Mouse (Mus musculus) small intestine, adult 2 months (tissue): ENCODE data around the gene Wtip. TPM values are rescaled to one million over a fixed set of nuclear protein-coding genes. Genes with fewer than 3 reads are reported as not detected.
"Not testable (repeated sequence)": the region's sequence is repeated elsewhere in the genome, so short reads cannot be mapped to it uniquely, and the experiment has no call there.

Source experiments
- H3K27ac ChIP-seq: fragments of 200-500 bp; 2 replicates; pipeline ENCODE4 v1.5.1; 2012; ENCODE audit warnings: low read depth, low read length, control low read depth, inconsistent platforms; ENCODE audit not compliant: insufficient read depth
- H3K27me3 ChIP-seq: fragments of 200-500 bp; 2 replicates; pipeline ENCODE4 v1.6.1; 2012; ENCODE audit warnings: mild to moderate bottlenecking, moderate library complexity, low read length, inconsistent platforms; ENCODE audit not compliant: control insufficient read depth, insufficient read depth
- H3K36me3 ChIP-seq: fragments of 200-500 bp; 2 replicates; pipeline ENCODE4 v1.6.1; 2012; ENCODE audit warnings: mild to moderate bottlenecking, low read length, control low read depth, inconsistent platforms; ENCODE audit not compliant: control insufficient read depth, insufficient read depth
- H3K4me1 ChIP-seq: fragments of 200-500 bp; 2 replicates; pipeline ENCODE4 v1.6.1; 2012; ENCODE audit warnings: low read length, inconsistent platforms, mixed read lengths; ENCODE audit not compliant: control insufficient read depth, insufficient read depth, insufficient read length
- H3K4me3 ChIP-seq: fragments of 200-500 bp; 2 replicates; pipeline ENCODE4 v1.5.1; 2012; ENCODE audit warnings: low read depth, mild to moderate bottlenecking, control low read depth, inconsistent platforms, low read length, moderate library complexity
- CTCF ChIP-seq: fragments of 200-500 bp; IDR thresholded peaks from 2 replicates; pipeline ENCODE4 v1.5.1; 2012; ENCODE audit warnings: low read depth, mild to moderate bottlenecking, control low read depth, inconsistent platforms, low read length, moderate library complexity, mixed read lengths; ENCODE audit not compliant: insufficient replicate concordance, insufficient read length; ENCODE audit errors: extremely low read depth
- POLR2A ChIP-seq: fragments of 200-500 bp; IDR thresholded peaks from 2 replicates; pipeline ENCODE4 v1.6.1; 2012; ENCODE audit warnings: low read depth, mild to moderate bottlenecking, control low read depth, inconsistent platforms, low read length, moderate library complexity
- WGBS: fragments of 180-500 bp; shearing (Covaris S2); methylation state at CpG from one replicate; pipeline ENCODE4 v1.1.7; 2018; 5-methylcytosine and 5-hydroxymethylcytosine counted together
- polyA plus RNA-seq: library from polyadenylated mRNA; depleted of rRNA; stranded (reverse); fragments of >200 nt; gene quantifications from 2 replicates; pipeline ENCODE4 v1.2.3, GENCODE M21; 2012; rRNA removed

Gene Wtip
- 10.6 and 12.7 TPM in 2 replicates for polyA plus RNA-seq

DNA sequence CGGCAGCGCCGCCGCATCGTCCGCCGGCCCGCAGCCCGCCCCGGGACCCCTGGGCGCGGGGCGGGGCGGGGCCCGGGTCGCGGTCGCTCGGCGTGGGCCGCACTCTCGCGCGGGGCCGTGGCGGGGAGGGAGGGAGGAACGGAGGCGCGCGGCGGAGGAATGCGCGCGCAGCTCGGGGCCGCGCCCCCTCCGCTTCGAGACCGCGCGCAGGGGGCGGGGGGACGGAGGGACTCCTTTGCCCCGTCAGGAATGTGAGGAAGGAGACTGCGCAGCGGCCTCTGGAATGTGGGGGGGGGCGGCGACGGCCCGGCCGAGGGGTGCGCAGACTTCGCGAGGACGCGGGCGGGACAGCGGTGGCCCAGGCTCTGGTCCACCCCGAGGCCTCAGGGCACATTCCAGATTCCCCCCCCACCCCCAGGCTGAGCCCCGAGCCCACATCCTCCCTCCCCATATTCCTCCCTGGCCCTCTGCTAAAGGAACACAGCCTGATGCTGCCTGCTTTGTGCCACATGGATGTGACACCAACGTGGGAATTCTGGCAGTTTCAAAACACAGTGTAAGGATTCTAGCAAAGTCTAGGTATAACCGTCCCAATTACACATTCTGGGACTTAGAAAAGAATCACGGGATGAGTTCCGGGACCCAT is at the start of gene Wtip:
Gene Wtip (minus strand): TSS at position 152 of the 646 bp plus-strand sequence.
- 0 out of 2 replicates have a peak, but pooled peaks have one; percentile 18 for TF ChIP-seq POLR2A
- no peak for TF ChIP-seq CTCF
- H3K4me1 ChIP-seq = no peaks in the 10 kb centered on the region
- H3K27me3 ChIP-seq = peaks cover 9% of the 10 kb centered on the region; the same call in 1 of the 2 replicates
- no peak within 1 kb of the TSS for H3K27ac ChIP-seq
- H3K4me3 ChIP-seq = peak within 1 kb of the TSS; percentile 79
- whole genome bisulfite sequencing = 3% methylated on average over 51 of the region's 65 CpGs
- H3K36me3 ChIP-seq = no peaks in the 10 kb centered on the region

DNA sequence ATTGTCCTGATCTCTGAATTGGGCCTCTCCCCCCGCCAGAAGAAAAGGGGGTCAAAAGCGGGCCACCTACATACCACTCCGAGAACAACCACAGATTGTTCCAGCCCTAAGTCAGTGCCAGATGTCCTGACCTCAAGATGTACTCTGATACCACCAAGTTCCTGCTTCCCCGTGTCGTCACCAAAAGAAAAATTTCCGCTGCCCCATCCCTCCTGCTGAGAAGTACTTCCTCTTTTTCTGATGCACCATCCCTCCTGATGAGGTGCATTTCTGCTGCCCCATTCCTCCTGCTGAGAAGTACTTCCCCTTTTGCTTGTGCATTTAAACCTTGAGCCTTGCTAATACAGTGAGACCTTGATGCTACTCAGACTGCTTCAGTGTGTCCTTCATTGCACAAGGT is 43.2 kb upstream of the Wtip start:
- not testable (repeated sequence) for H3K36me3 ChIP-seq, H3K4me1 ChIP-seq, H3K27me3 ChIP-seq, H3K4me3 ChIP-seq, H3K27ac ChIP-seq
- 90% methylated on average over 6 of the region's 6 CpGs for WGBS

DNA sequence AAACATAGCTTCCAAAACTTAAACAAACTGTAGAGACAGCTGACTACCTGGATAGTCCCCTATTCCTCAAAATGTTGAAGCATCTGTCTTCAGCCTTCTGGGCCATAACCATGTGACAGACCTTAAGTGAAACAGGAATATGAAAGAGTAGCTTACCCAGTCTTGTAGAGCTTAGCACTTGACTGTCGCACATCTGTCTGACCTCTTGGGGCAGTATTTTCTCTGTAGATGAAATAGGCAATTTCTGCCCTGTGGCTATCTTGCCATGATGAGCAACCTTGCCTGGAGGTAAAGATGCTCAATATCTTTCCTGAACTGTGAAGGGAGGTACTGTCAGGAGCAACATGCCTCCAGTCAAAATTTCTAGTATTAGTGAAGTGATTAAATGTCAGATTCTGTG is 39.2 kb upstream of the Wtip start:
- WGBS = 45% methylated on average over 1 of the region's 1 CpGs
- Histone ChIP-seq H3K27me3 (no peaks in the 10 kb centered on the region), H3K4me3 (no peak overlapping the region), H3K36me3 (no peaks in the 10 kb centered on the region), H3K27ac (no peak overlapping the region), H3K4me1 (no peaks in the 10 kb centered on the region)
- TF ChIP-seq CTCF (no peak), POLR2A (no peak)

GRCm38 (mm10) chr7:34169454-34169853 is 36.4 kb upstream of the Wtip start, which contains the start of gene Uba2:
Uba2 (minus strand) TSS chr7:34169599.
- no peak for TF ChIP-seq POLR2A
- no peak for TF ChIP-seq CTCF
- WGBS = 85% methylated on average over 3 of the region's 3 CpGs
- peak within 1 kb of the TSS; percentile 71 for H3K4me3 ChIP-seq
- H3K36me3 ChIP-seq = peaks cover 6% of the 10 kb centered on the region; the same call in 1 of the 2 replicates
- no peak within 1 kb of the TSS; the same call in 1 of the 2 replicates for H3K27ac ChIP-seq
- H3K27me3 ChIP-seq = no peaks in the 10 kb centered on the region
- no peaks in the 10 kb centered on the region for H3K4me1 ChIP-seq

DNA sequence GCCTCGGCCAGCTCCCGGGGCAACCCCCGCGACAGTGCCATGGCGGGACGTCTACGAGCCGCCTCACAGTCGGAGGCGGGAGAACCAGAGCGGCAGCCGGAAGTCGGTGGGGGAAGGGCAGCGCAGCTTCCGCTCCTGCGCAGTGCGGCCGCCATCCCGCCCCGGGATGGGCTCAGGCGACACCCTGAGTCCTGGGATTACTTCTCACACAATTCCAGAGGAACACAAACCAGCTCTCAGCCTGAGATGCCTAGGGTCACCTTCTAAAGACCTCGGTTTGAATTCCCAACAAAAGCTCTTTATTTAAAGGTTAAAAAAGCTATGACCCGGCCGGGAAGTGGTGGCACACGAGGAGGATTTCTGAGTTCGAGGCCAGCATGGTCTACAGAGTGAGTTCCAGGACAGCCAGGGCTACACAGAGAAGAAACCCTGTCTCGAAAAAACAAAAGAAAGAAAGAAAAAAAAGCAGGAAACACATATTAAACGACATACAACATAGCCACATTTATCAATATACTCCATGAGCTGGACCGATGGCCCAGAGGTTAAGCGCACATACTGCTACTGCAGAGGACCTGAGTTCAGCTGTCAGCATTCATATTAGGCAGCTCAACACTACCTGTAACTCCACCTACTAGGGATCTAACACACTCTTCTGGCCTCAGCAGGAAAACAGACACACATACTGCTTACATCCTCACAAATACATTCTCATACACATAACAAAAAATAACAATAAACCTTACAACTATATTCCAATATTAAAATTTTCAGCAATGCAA is 35.6 kb upstream of the Wtip start:
- no peaks in the 10 kb centered on the region for H3K4me1 ChIP-seq
- 10% methylated on average over 30 of the region's 30 CpGs for WGBS
- TF ChIP-seq POLR2A = peak; percentile 72
- no peak for TF ChIP-seq CTCF
- H3K36me3 ChIP-seq = peaks cover 10% of the 10 kb centered on the region
- no peaks in the 10 kb centered on the region for H3K27me3 ChIP-seq
- peak overlapping the region; percentile 14 for H3K27ac ChIP-seq
- peak overlapping the region; percentile 71 for H3K4me3 ChIP-seq

DNA sequence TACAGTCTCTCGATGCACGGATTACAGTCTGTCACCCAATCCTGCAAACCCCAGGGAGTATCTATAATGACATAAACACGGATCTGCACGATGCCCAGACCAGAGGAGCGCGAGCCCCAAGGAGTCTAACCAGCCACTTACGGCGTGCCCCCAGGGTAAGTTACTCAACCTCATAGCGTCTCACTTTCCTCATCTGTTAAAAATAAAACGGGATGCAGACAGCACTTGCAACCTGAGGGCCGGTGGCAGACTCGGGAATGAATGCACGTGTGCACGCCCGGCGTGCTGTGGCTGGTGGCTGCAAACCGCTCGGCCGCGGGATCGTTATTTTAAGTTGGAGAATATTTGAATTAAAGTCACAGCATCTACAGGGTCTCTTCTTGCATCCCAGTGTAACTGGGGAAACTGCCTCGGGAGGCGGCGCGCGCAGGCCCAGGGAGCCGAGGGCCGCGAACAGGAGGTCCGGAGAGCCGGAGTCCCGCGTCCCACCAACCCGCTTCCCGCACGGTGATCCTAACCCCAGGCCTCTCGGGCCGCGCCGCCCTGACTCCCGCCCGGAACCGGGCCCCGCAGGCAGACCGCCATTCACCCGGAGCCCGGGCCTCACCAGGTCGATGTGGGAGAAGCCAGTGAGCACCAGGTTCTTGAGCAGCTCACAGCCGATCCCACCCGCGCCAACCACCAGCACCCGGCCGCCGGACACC is 34.9 kb upstream of the Wtip start:
- Histone ChIP-seq H3K27me3 (no peaks in the 10 kb centered on the region), H3K27ac (peak overlapping the region; percentile 14), H3K4me1 (no peaks in the 10 kb centered on the region), H3K4me3 (peak overlapping the region; percentile 71), H3K36me3 (peaks cover 15% of the 10 kb centered on the region)
- TF ChIP-seq CTCF (no peak), POLR2A (no peak)
- WGBS = under 1% methylated on average over 54 of the region's 54 CpGs

DNA sequence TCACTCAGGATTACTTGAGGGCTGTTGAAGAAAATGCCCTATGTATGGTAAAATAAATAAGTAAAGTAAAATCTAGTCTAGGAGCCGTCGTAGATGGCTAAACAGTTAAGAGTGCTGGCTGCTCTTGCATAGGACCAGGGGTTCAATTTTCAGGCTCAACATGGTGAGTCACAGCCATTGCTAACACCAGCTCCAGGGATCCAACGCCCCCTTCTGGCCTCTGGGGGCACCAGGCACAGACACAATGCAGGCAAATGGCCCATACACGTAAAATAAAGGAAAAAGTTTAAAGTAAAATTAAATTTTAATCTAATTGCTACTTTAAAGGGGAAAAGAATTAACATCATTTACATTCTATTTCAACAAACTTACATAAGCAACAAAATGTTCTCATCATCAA is 33.8 kb upstream of the Wtip start:
- peaks cover 25% of the 10 kb centered on the region for H3K36me3 ChIP-seq
- TF ChIP-seq CTCF = peak; percentile 55; the same call in 1 of the 2 replicates
- TF ChIP-seq POLR2A = no peak
- no peaks in the 10 kb centered on the region for H3K4me1 ChIP-seq
- H3K27me3 ChIP-seq = no peaks in the 10 kb centered on the region
- no peak overlapping the region for H3K4me3 ChIP-seq
- no peak overlapping the region for H3K27ac ChIP-seq
- 57% methylated on average over 4 of the region's 4 CpGs for WGBS
